ENCODE assay signal across 9 mouse cellular contexts in the genomic region with DNA sequence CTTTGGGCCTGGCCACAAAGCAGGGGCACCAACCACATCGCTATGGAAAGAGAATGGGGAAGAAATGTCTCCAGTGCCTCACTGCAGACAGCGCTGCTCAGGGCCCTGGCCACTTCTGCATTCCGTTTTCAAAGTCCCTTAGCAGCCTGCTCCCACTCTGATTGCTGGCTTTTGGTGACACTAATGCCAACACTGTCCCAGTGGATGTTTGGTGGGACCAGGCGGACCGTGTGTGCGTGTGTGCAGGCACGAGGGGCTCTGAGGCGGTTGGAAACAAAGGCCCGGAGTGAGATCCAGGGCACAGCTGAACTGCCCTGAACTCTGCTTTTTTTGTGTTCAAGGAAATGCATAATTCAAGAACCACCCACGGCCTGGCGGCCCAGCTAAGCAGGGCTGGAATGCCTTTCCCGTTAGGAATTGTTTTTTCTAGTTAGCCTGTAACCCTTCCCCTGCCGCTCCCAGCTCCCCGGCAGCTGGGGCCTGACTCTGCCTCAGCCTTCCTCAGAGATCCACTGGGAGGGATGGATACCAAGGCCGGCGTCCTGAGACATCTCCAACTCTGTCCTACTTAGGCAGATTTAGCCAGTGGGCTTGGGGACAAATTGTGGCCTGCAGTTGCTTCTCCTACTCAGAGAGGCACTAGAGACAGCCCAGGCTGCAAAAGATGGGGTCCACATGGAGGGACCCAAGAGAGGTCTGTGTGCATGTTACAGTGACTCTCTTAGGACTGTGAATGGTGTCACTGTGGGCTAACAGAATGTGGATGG.
DNase-seq lines count a peak whose midpoint lies in the region; ATAC-seq and TF ChIP-seq lines count a peak whose summit lies in the region.
"Had no signal": no experiment of that assay in that cellular context is flagged by ENCODE, and none has a peak within 500 bp of the region (broad histone marks: within the 10 kb centered on the region; RNA-seq: fewer than 3 reads in every experiment).

No protein-coding gene starts in this region.

- H3K9ac ChIP-seq in forebrain, embryonic 15.5 days (replicated peaks) = no peak overlapping the region
- no peak overlapping the region; the same call in 1 of the 2 replicates for H3K9ac ChIP-seq in heart, postnatal 0 days (replicated peaks; ENCODE audit: low read depth, low read length)
- H3K9ac ChIP-seq in liver, embryonic 16.5 days (ENCODE audit: low read depth, low read length) = no peak overlapping the region

- no peaks in the 10 kb centered on the region for H3K27me3 ChIP-seq in forebrain, embryonic 15.5 days
- no peaks in the 10 kb centered on the region for H3K27me3 ChIP-seq in heart, postnatal 0 days (ENCODE audit: control insufficient read depth, insufficient read depth, low read length)
- H3K27me3 ChIP-seq in liver, embryonic 16.5 days (ENCODE audit: control insufficient read depth, insufficient read depth, low read depth, low read length) = no peaks in the 10 kb centered on the region

- H3K9me3 ChIP-seq in forebrain, embryonic 15.5 days = no peaks in the 10 kb centered on the region
- H3K9me3 ChIP-seq in heart, postnatal 0 days (replicated peaks; ENCODE audit: control insufficient read depth, low read length) = no peaks in the 10 kb centered on the region
- no peaks in the 10 kb centered on the region for H3K9me3 ChIP-seq in liver, embryonic 16.5 days (replicated peaks; ENCODE audit: control insufficient read depth, low read length)

- 9% methylated on average over 16 of the region's 16 CpGs for WGBS in forebrain, embryonic 15.5 days
- WGBS in heart, postnatal 0 days = 38% methylated on average over 16 of the region's 16 CpGs
- 41% methylated on average over 16 of the region's 16 CpGs for WGBS in liver, embryonic 16.5 days (ENCODE audit: insufficient replicate concordance)
- 31% methylated on average over 16 of the region's 16 CpGs for WGBS in olfactory bulb, adult 2 months

- no peak overlapping the region for H3K4me2 ChIP-seq in forebrain, embryonic 15.5 days (replicated peaks)
- no peak overlapping the region for H3K4me2 ChIP-seq in heart, postnatal 0 days (ENCODE audit: low read depth, low read length)
- H3K4me2 ChIP-seq in liver, embryonic 16.5 days (ENCODE audit: low read depth, low read length) = no peak overlapping the region

- no peak overlapping the region for H3K4me3 ChIP-seq in forebrain, embryonic 15.5 days
- H3K4me3 ChIP-seq in heart, postnatal 0 days (ENCODE audit: low read depth, low read length) = no peak overlapping the region
- no peak overlapping the region for H3K4me3 ChIP-seq in liver, embryonic 16.5 days (ENCODE audit: low read depth, low read length)
- H3K4me3 ChIP-seq in olfactory bulb, adult 2 months (ENCODE audit: insufficient read depth, low read depth, low read length) = no peak overlapping the region

- peak; percentile 85 for ATAC-seq in forebrain, embryonic 15.5 days (replicated peaks)
- ATAC-seq in heart, postnatal 0 days (ENCODE audit: insufficient read depth, low read depth) = peak; percentile 67
- ATAC-seq in liver, embryonic 16.5 days (ENCODE audit: low read depth) = no peak

- no peak; the same call in 1 of the 2 replicates for TF ChIP-seq EP300 in heart, postnatal 0 days (IDR thresholded peaks at IDR 0.05; ENCODE audit: low read depth)

- peak overlapping the region; percentile 71 for H3K27ac ChIP-seq in forebrain, embryonic 15.5 days (replicated peaks)
- peak overlapping the region; percentile 92 for H3K27ac ChIP-seq in heart, postnatal 0 days (ENCODE audit: low read depth)
- peak overlapping the region; percentile 38 for H3K27ac ChIP-seq in liver, embryonic 16.5 days (ENCODE audit: low read length)
- peak overlapping the region; percentile 71 for H3K27ac ChIP-seq in olfactory bulb, adult 2 months (ENCODE audit: insufficient read depth, low read depth, low read length)
- H3K27ac ChIP-seq: macrophage had no signal

- TF ChIP-seq CTCF in heart, postnatal 0 days (IDR thresholded peaks at IDR 0.05; ENCODE audit: low read depth) = no peak
- TF ChIP-seq CTCF in olfactory bulb, adult 2 months (IDR thresholded peaks at IDR 0.05; ENCODE audit: insufficient read depth, low read depth, low read length) = no peak

- no peaks in the 10 kb centered on the region for H3K36me3 ChIP-seq in forebrain, embryonic 15.5 days
- H3K36me3 ChIP-seq in heart, postnatal 0 days (replicated peaks; ENCODE audit: control insufficient read depth, insufficient read depth, low read length) = no peaks in the 10 kb centered on the region
- H3K36me3 ChIP-seq in liver, embryonic 16.5 days (ENCODE audit: control insufficient read depth, insufficient read depth) = no peaks in the 10 kb centered on the region

- no peak for TF ChIP-seq POLR2A in olfactory bulb, adult 2 months (IDR thresholded peaks at IDR 0.05; ENCODE audit: insufficient read depth, low read depth, low read length)

- peaks cover 32% of the 10 kb centered on the region for H3K4me1 ChIP-seq in forebrain, embryonic 15.5 days
- peaks cover 26% of the 10 kb centered on the region for H3K4me1 ChIP-seq in heart, postnatal 0 days (ENCODE audit: control insufficient read depth, insufficient read depth)
- H3K4me1 ChIP-seq in liver, embryonic 16.5 days (ENCODE audit: control insufficient read depth, low read depth, low read length) = peaks cover 42% of the 10 kb centered on the region
- H3K4me1 ChIP-seq in olfactory bulb, adult 2 months (ENCODE audit: control insufficient read depth, insufficient read depth, low read length) = peaks cover 36% of the 10 kb centered on the region

- peak; percentile 54 for DNase-seq in adrenal gland, postnatal 10 days
- DNase-seq in adrenal gland, adult 18-20 months (ENCODE audit: low spot score in 2 of 2) = no peak
- DNase-seq in heart, postnatal 0 days (ENCODE audit: low spot score) = peak; percentile 59
- DNase-seq in kidney, postnatal 25 days = peak; percentile 79 to 90
- no peak for DNase-seq in cerebellum, adult 11-12 months

Comparison
In these comparisons a context has a peak if more than half of its experiments do, and no peak if none do; other contexts are left out.
1. DNase-seq: peak in adrenal gland, postnatal 10 days (single experiment), heart, postnatal 0 days (single experiment) and kidney, postnatal 25 days (2 of 2); none in adrenal gland, adult 18-20 months (0 of 2) and cerebellum, adult 11-12 months (single experiment).
2. H3K27ac ChIP-seq: peak in every context shown above with its lines; median percentile 92 in heart, postnatal 0 days; 71 in forebrain, embryonic 15.5 days; 71 in olfactory bulb, adult 2 months; 38 in liver, embryonic 16.5 days.